Mouse (Mus musculus): ENCODE results near the gene 5730409E04Rik. TPM values are rescaled to one million over a fixed set of nuclear protein-coding genes. Genes with fewer than 3 reads are reported as not detected.

The 5730409E04Rik gene
- polyA plus RNA-seq (2015; fragmentation: Illumina TruSeq; extraction: RNeasy Lipid Tissue Mini Kit (QIAGEN cat#74804); ENCODE audit: insufficient read depth, low replicate concordance), result 6.4 TPM

DNA sequence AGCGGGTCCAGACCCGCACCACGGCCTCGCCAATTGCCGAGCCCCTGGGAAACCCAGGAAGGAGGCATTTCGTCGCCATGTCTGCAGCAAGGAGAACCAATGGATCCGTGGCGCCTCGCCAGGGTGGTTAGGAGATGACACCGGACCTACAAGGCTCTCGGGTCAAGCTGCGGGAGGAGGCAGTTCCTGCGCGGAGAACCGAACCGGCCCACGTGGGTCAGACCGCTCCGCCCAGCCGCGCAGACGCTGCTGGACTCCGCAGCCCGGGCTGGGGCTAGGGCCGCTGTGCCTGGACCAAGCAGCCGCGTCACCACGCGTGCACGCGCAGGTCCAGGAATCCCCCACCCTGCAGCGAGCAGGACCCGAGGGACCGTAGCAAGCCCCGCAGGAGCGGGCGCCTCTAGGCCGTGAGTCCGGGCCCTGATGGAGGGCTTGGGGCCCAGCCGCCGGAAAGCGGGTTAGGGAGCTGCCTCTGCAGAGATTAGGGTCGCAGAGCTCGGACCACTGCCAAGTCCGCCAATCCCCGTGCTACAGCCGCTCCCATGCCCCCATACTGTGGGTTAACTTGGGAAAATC lies at the start of gene 5730409E04Rik:
Gene 5730409E04Rik, plus strand, starts transcription at position 213 of the 576 bp plus-strand sequence.

Other genes with a start within 250 kb of the 5730409E04Rik start
- gene Ago3, start 180.3 kb upstream of the 5730409E04Rik start, polyA plus RNA-seq (2015; fragmentation: Illumina TruSeq; extraction: RNeasy Lipid Tissue Mini Kit (QIAGEN cat#74804); ENCODE audit: insufficient read depth, low replicate concordance), result 15.7 TPM
- gene Ago1, start 141.2 kb upstream of the 5730409E04Rik start, polyA plus RNA-seq (2015; fragmentation: Illumina TruSeq; extraction: RNeasy Lipid Tissue Mini Kit (QIAGEN cat#74804); ENCODE audit: insufficient read depth, low replicate concordance), result 42.0 TPM
- 9.2 TPM for gene Ago4, start 76.3 kb upstream of the 5730409E04Rik start, polyA plus RNA-seq (2015; fragmentation: Illumina TruSeq; extraction: RNeasy Lipid Tissue Mini Kit (QIAGEN cat#74804); ENCODE audit: insufficient read depth, low replicate concordance)
- gene Clspn, start 52.9 kb upstream of the 5730409E04Rik start, polyA plus RNA-seq (2015; fragmentation: Illumina TruSeq; extraction: RNeasy Lipid Tissue Mini Kit (QIAGEN cat#74804); ENCODE audit: insufficient read depth, low replicate concordance), result 7.2 TPM
- 105 TPM for gene Psmb2, start 67.8 kb downstream of the 5730409E04Rik start, polyA plus RNA-seq (2015; fragmentation: Illumina TruSeq; extraction: RNeasy Lipid Tissue Mini Kit (QIAGEN cat#74804); ENCODE audit: insufficient read depth, low replicate concordance)
- gene Tfap2e, start 126.4 kb downstream of the 5730409E04Rik start, polyA plus RNA-seq (2015; fragmentation: Illumina TruSeq; extraction: RNeasy Lipid Tissue Mini Kit (QIAGEN cat#74804); ENCODE audit: insufficient read depth, low replicate concordance), result not detected
- 3.0 TPM for gene Ncdn, start 143.6 kb downstream of the 5730409E04Rik start, polyA plus RNA-seq (2015; fragmentation: Illumina TruSeq; extraction: RNeasy Lipid Tissue Mini Kit (QIAGEN cat#74804); ENCODE audit: insufficient read depth, low replicate concordance)
- gene AU040320, start 143.7 kb downstream of the 5730409E04Rik start, polyA plus RNA-seq (2015; fragmentation: Illumina TruSeq; extraction: RNeasy Lipid Tissue Mini Kit (QIAGEN cat#74804); ENCODE audit: insufficient read depth, low replicate concordance), result 20.9 TPM

Measured in spleen, adult 10 weeks (tissue).